Mouse (Mus musculus): Measurements from ENCODE around the gene Rbm14. TPM values are rescaled to one million over a fixed set of nuclear protein-coding genes. Genes with fewer than 3 reads are reported as not detected.

Gene Rbm14
- total RNA-seq (2021), result 10 to 100 TPM; 53.4 to 61.0 TPM
- long read RNA-seq, experiment 1, transcript Rbm14-201 (3 exons, 3,165 nt), result major isoform, 37 of 41 reads
- long read RNA-seq, experiment 1, partial matches to known transcripts, result 2 of 41 reads
- long read RNA-seq, experiment 1, other reads (novel, unspliced or antisense), result 2 of 41 reads
- long read RNA-seq, experiment 2, transcript Rbm14-201 (3 exons, 3,165 nt), result major isoform, 23 of 31 reads
- long read RNA-seq, experiment 2, partial matches to known transcripts, result 2 of 31 reads
- long read RNA-seq, experiment 2, other reads (novel, unspliced or antisense), result 2 of 31 reads

GRCm38 (mm10) chr19:4811063-4811908 lies at the start of gene Rbm14, which contains the start of gene Gm21992:
Gene Rbm14 (minus strand): TSS chr19:4811634.
Gene Gm21992 (minus strand): TSS chr19:4811612.
- Histone ChIP-seq H3K4me3 (peak within 1 kb of the TSS; percentile 60), H3K27ac (peak within 1 kb of the TSS; percentile 95)
- intact Hi-C loops (cut with DNase I), result loop anchor here (5.0 kb wide), 1 partner anchor 54 kb away; the partner anchor contains the start of gene Rbm4b
- peak; percentile 96 to 98 for DNase-seq (ENCODE audit: extremely low spot score in 1 of 2, low spot score in 2 of 2)
- no peak for TF ChIP-seq CTCF (IDR thresholded peaks at IDR 0.05)

- H3K4me3 ChIP-seq, result no peak overlapping the region
- intact Hi-C loops (cut with DNase I), result no loop called here
- no peak for DNase-seq (ENCODE audit: extremely low spot score in 1 of 2, low spot score in 2 of 2)
- TF ChIP-seq CTCF (IDR thresholded peaks at IDR 0.05), result no peak
- no peak overlapping the region for H3K27ac ChIP-seq
Measured at GRCm38 (mm10) chr19:4859081-4859480, 47.6 kb upstream of the Rbm14 start.

DNA sequence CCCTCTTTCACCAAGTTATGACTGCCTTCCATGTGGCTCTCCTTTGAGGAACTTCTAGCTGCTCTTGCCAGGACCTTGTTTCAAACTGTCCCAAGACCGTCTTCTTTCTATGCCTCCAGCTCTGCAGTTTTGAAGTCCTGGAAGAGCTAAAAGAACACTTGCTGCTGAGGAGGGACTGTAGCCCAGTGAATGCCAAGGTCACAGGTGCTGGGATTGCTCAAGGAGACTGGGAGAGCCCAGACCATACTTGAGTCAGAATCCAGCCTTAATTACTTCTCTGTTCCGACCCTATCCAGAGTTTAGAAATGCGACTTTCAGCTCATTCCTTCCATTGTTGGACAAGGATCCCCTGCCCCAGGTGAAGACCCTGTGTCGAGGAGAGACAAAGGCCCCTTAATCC lies 44.5 kb upstream of the Rbm14 start:
- intact Hi-C loops (cut with DNase I), result no loop called here
- TF ChIP-seq CTCF (IDR thresholded peaks at IDR 0.05), result no peak

DNA sequence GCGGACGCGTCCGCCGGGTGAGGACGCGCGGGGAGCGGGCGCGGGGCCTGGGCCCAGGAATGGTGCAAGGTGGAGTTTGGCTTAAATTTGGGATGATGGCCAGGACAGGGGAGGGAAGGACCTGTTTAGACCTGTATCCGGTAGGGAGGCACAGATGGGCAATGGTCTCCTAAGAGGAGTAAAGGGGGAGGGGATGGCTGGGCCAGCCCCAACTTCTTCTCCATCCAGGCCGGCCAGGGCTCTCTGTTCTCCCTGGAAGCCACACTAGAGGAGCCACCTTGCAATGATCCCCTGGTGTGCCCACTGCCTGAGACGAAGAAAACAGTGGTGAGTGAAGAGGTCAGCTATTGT lies 44.0 kb upstream of the Rbm14 start:
- intact Hi-C loops (cut with DNase I), result no loop called here
- H3K27ac ChIP-seq, result peak overlapping the region; percentile 88
- peak overlapping the region; percentile 81 for H3K4me3 ChIP-seq

More for the DNA sequence above, 44.5 kb upstream of the Rbm14 start:
- DNase-seq (ENCODE audit: extremely low spot score in 1 of 2, low spot score in 2 of 2), result no peak
- H3K4me3 ChIP-seq, result peak overlapping the region; percentile 81
- peak overlapping the region; percentile 88; the same call in 1 of the 2 replicates for H3K27ac ChIP-seq

GRCm38 (mm10) chr19:4854552-4855469 lies 43.4 kb upstream of the Rbm14 start, which contains the start of gene Ctsf:
Gene Ctsf (plus strand): TSS chr19:4855130.
- Histone ChIP-seq H3K27ac (peak within 1 kb of the TSS; percentile 88), H3K4me3 (peak within 1 kb of the TSS; percentile 81)
- DNase-seq (ENCODE audit: extremely low spot score in 1 of 2, low spot score in 2 of 2), result peak; percentile 87 to 89
- intact Hi-C loops (cut with DNase I), result no loop called here
- no peak; the same call in 1 of the 2 replicates for TF ChIP-seq CTCF (IDR thresholded peaks at IDR 0.05)

More for the DNA sequence above, 44.0 kb upstream of the Rbm14 start:
- no peak for TF ChIP-seq CTCF (IDR thresholded peaks at IDR 0.05)
- no peak for DNase-seq (ENCODE audit: extremely low spot score in 1 of 2, low spot score in 2 of 2)

GRCm38 (mm10) chr19:4850281-4850680 lies 38.8 kb upstream of the Rbm14 start:
- intact Hi-C loops (cut with DNase I), result no loop called here
- no peak overlapping the region for H3K4me3 ChIP-seq

GRCm38 (mm10) chr19:4849800-4850199 lies 38.4 kb upstream of the Rbm14 start:
- no peak overlapping the region for H3K27ac ChIP-seq
- H3K4me3 ChIP-seq, result no peak overlapping the region
- TF ChIP-seq CTCF (IDR thresholded peaks at IDR 0.05), result no peak
- no peak for DNase-seq (ENCODE audit: extremely low spot score in 1 of 2, low spot score in 2 of 2)
- intact Hi-C loops (cut with DNase I), result loop anchor here (5.0 to 10.0 kb wide), 2 partner anchors 92 to 345 kb away; partner anchors contain the start of gene Rbm4b

More at GRCm38 (mm10) chr19:4850281-4850680, 38.8 kb upstream of the Rbm14 start:
- TF ChIP-seq CTCF (IDR thresholded peaks at IDR 0.05), result no peak
- no peak for DNase-seq (ENCODE audit: extremely low spot score in 1 of 2, low spot score in 2 of 2)
- no peak overlapping the region for H3K27ac ChIP-seq

DNA sequence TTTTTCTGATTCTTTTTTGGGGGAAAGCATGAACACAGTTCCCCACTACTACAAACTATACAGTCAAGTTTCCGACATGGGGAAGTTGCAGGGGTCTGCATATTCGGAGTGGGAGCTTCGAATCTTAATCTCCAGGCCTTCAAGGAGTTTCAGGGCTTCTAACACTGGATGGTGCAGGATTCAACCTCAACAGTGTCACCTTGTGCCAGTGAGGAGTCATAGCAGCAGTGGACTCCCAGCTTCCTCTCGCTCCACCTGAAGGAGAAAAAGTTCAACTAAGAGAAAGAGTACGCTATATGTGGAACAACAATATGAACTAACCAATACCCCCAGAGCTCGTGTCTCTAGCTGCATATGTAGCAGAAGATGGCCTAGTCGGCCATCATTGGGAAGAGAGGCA lies 36.1 kb upstream of the Rbm14 start:
- Histone ChIP-seq H3K27ac (no peak overlapping the region), H3K4me3 (no peak overlapping the region)
- peak; percentile 61 for TF ChIP-seq CTCF (IDR thresholded peaks at IDR 0.05)
- intact Hi-C loops (cut with DNase I), result loop anchor here (5.0 to 10.0 kb wide), 2 partner anchors 90 to 343 kb away; partner anchors contain the start of gene Rbm4b
- DNase-seq (ENCODE audit: extremely low spot score in 1 of 2, low spot score in 2 of 2), result no peak

DNA sequence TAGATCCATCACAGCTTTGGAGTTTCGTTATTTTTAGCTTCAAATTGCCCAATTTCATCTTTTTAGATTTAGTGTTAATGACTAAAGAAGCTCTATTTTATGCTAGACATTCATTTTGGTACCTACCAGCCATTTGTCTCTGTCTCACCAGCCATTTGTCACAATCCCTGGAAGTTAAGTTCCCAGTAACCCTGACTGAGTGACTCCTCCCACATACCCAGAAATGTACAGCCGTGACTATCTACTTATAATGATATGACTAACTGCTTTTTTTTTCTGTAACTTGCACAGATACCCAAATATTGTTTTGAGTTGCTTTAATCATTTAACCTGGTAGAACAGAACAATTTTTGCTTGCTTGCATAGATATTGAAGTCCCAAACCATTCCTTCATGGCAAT lies 34.4 kb upstream of the Rbm14 start:
- no peak overlapping the region for H3K27ac ChIP-seq
- TF ChIP-seq CTCF (IDR thresholded peaks at IDR 0.05), result no peak
- intact Hi-C loops (cut with DNase I), result loop anchor here (5.0 to 10.0 kb wide), 2 partner anchors 89 to 341 kb away; partner anchors contain the start of gene Rbm4b
- H3K4me3 ChIP-seq, result no peak overlapping the region
- no peak for DNase-seq (ENCODE audit: extremely low spot score in 1 of 2, low spot score in 2 of 2)

DNA sequence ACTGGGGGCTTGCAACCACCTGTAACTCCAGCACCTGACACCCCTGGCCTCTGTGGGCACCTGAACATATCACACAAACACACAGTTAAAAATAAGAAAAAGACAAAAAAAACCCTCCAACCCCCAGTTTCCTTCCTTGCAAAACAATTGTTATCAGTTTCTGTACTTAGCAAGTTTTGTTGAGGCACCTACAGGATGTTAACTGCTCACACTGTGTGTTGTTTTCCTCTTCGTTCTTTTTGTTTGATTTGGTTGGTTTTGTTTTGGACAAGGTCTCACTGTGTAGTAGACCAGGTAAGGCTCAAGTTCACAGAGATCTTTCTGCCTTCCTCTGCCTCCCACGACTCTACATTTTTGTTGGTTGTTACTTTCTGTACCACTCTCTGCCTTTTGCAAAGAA lies 31.2 kb upstream of the Rbm14 start:
- DNase-seq (ENCODE audit: extremely low spot score in 1 of 2, low spot score in 2 of 2), result no peak
- no peak for TF ChIP-seq CTCF (IDR thresholded peaks at IDR 0.05)
- intact Hi-C loops (cut with DNase I), result loop anchor here (10.0 kb wide), 1 partner anchor 338 kb away; no protein-coding TSS in a partner anchor

DNA sequence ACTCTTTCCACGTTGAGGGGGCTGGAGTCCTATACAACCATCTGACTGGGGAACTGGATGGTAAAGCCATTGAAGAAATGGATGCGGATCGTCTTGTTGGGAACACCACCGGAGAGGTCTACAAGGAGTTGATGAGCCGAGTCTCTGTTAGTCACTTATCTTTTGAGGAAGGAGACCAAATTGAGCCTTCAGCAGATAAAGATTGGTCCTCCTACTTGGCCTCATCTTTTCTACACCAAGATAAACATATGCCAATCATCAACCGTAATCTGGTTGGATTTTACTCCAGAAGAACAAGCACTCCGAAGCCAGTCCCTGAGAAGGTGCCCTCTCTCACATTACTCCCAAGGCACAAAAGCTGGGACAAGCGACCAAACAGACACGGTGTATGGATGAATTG lies 29.4 kb upstream of the Rbm14 start:
- intact Hi-C loops (cut with DNase I), result loop anchor here (10.0 kb wide), 1 partner anchor 336 kb away; no protein-coding TSS in a partner anchor
- TF ChIP-seq CTCF (IDR thresholded peaks at IDR 0.05), result no peak
- Histone ChIP-seq H3K27ac (no peak overlapping the region), H3K4me3 (no peak overlapping the region)
- DNase-seq (ENCODE audit: extremely low spot score in 1 of 2, low spot score in 2 of 2), result no peak

More for the DNA sequence above, 31.2 kb upstream of the Rbm14 start:
- Histone ChIP-seq H3K4me3 (no peak overlapping the region), H3K27ac (no peak overlapping the region)

Measured in left cerebral cortex, adult 2 months (tissue).